Mouse (Mus musculus) stomach, postnatal 0 days (tissue): Measurements from ENCODE around the gene Gm13289.

Experiments
- CTCF ChIP-seq: IDR thresholded peaks from 2 replicates; pipeline ENCODE4 v1.5.1; 2016; ENCODE audit warnings: antibody characterized with exemption, low read depth, mild to moderate bottlenecking, moderate library complexity
- EP300 ChIP-seq: optimal IDR thresholded peaks from 2 replicates; pipeline ENCODE3; 2016; ENCODE audit warnings: antibody characterized with exemption

DNA sequence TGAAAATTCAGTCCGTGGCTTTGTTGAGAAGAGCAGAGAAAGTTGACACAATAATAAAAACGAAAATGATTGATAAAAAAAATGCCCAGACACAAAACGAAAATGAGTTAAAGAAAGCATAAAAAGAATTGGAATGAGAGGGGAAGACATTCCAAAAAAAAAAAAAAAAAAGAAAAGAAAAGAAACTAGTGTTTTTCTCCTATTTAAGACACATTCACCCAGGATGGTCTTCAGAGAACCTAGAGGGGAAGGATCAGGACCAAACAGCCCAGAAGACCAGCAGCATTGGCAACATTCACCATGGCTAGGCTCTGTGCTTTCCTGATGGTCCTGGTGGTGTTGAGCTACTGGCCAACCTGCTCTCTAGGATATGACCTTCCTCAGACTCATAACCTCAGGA lies 39.2 kb downstream of the Gm13289 start, which contains the start of gene Ifna7:
- TF ChIP-seq CTCF = no peak
- TF ChIP-seq EP300 = no peak
